Mouse (Mus musculus): Measurements from ENCODE around the gene Ifnlr1.
"Not testable (repeated sequence)": the region's sequence is repeated elsewhere in the genome, so short reads cannot be mapped to it uniquely, and the experiment has no call there.

Gene Ifnlr1

GRCm38 (mm10) chr4:135685906-135686567, at the start of gene Ifnlr1:
Ifnlr1 (plus strand) TSS chr4:135686287.
- DNase-seq (ENCODE audit: low spot score), result peak; percentile 3

- DNase-seq (ENCODE audit: low spot score), result not testable (repeated sequence)
Measured at GRCm38 (mm10) chr4:135641302-135642079, 44.6 kb upstream of the Ifnlr1 start.

- no peak for DNase-seq (ENCODE audit: low spot score)
Measured at GRCm38 (mm10) chr4:135645022-135645637, 41.0 kb upstream of the Ifnlr1 start.

GRCm38 (mm10) chr4:135652966-135653607, 33.0 kb upstream of the Ifnlr1 start:
- no peak for DNase-seq (ENCODE audit: low spot score)

GRCm38 (mm10) chr4:135653956-135654355, 32.1 kb upstream of the Ifnlr1 start:
- DNase-seq (ENCODE audit: low spot score), result no peak

- DNase-seq (ENCODE audit: low spot score), result no peak
Measured at GRCm38 (mm10) chr4:135655499-135655898, 30.6 kb upstream of the Ifnlr1 start.

- DNase-seq (ENCODE audit: low spot score), result no peak
Measured at GRCm38 (mm10) chr4:135656094-135656589, 29.9 kb upstream of the Ifnlr1 start.

GRCm38 (mm10) chr4:135658484-135658883, 27.6 kb upstream of the Ifnlr1 start:
- no peak for DNase-seq (ENCODE audit: low spot score)

GRCm38 (mm10) chr4:135658899-135659298, 27.2 kb upstream of the Ifnlr1 start:
- DNase-seq (ENCODE audit: low spot score), result no peak

- no peak for DNase-seq (ENCODE audit: low spot score)
Measured at GRCm38 (mm10) chr4:135661082-135661809, 24.8 kb upstream of the Ifnlr1 start.

- DNase-seq (ENCODE audit: low spot score), result no peak
Measured at GRCm38 (mm10) chr4:135661994-135662393, 24.1 kb upstream of the Ifnlr1 start.

- DNase-seq (ENCODE audit: low spot score), result no peak
Measured at GRCm38 (mm10) chr4:135664656-135665055, 21.4 kb upstream of the Ifnlr1 start.

GRCm38 (mm10) chr4:135666192-135666975, 19.7 kb upstream of the Ifnlr1 start:
- no peak for DNase-seq (ENCODE audit: low spot score)

GRCm38 (mm10) chr4:135667266-135667844, 18.7 kb upstream of the Ifnlr1 start:
- peak; percentile 54 for DNase-seq (ENCODE audit: low spot score)

GRCm38 (mm10) chr4:135673507-135673906, 12.6 kb upstream of the Ifnlr1 start:
- no peak for DNase-seq (ENCODE audit: low spot score)

GRCm38 (mm10) chr4:135674993-135675392, 11.1 kb upstream of the Ifnlr1 start:
- no peak for DNase-seq (ENCODE audit: low spot score)

- DNase-seq (ENCODE audit: low spot score), result no peak
Measured at GRCm38 (mm10) chr4:135676476-135676875, 9.6 kb upstream of the Ifnlr1 start.

- DNase-seq (ENCODE audit: low spot score), result no peak
Measured at GRCm38 (mm10) chr4:135679316-135679715, 6.8 kb upstream of the Ifnlr1 start.

GRCm38 (mm10) chr4:135681789-135682188, 4.3 kb upstream of the Ifnlr1 start:
- no peak for DNase-seq (ENCODE audit: low spot score)

- no peak for DNase-seq (ENCODE audit: low spot score)
Measured at GRCm38 (mm10) chr4:135683553-135683952, 2.5 kb upstream of the Ifnlr1 start.

Data from layer of hippocampus, adult 9-10 months (tissue).